ENCODE assay signal across 8 mouse cellular contexts in the genomic region with DNA sequence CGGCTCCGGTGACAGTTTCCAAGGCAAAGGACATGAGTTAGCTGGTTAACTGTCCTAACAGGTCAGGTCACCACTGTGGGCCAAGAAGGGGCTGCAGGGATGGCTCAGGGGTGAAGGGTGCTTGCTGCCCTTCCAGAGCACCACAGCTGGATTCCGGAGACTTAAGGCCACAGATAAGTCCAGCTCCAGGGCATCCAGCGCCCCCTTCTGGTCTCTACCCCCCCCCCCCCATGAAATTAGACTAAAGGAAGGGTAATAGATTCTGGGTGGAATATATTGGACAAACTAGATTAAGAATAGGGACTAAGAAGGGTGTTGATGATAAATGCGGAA. TPM values are rescaled to one million over a fixed set of nuclear protein-coding genes. Genes with fewer than 3 reads are reported as not detected.
DNase-seq lines count a peak whose midpoint lies in the region; ATAC-seq and TF ChIP-seq lines count a peak whose summit lies in the region.

No protein-coding gene starts in this region.

- DNase-seq in kidney, adult 18-20 months = no peak
- DNase-seq in gastrocnemius, adult 18-20 months (ENCODE audit: low spot score) = no peak
- DNase-seq in cerebellum, adult 11-12 months = no peak
- DNase-seq in layer of hippocampus, postnatal 25 days (ENCODE audit: extremely low spot score in 1 of 2, low spot score in 1 of 2) = no peak

- WGBS in kidney, embryonic 15.5 days = 29% methylated on average over 5 of the region's 5 CpGs
- 25% methylated on average over 5 of the region's 5 CpGs for WGBS in hindbrain, embryonic 16.5 days
- WGBS in midbrain, embryonic 15.5 days = 28% methylated on average over 5 of the region's 5 CpGs

- H3K36me3 ChIP-seq in kidney, embryonic 15.5 days = no peaks in the 10 kb centered on the region
- H3K36me3 ChIP-seq in hindbrain, embryonic 16.5 days (ENCODE audit: control insufficient read depth, insufficient read depth, low read length) = no peaks in the 10 kb centered on the region
- H3K36me3 ChIP-seq in midbrain, embryonic 15.5 days (replicated peaks) = no peaks in the 10 kb centered on the region

- H3K4me3 ChIP-seq in kidney, embryonic 15.5 days (replicated peaks) = peak overlapping the region; percentile 96
- H3K4me3 ChIP-seq in cortical plate, adult 2 months (ENCODE audit: insufficient read depth, low read length) = peak overlapping the region; percentile 27
- peak overlapping the region; percentile 84 for H3K4me3 ChIP-seq in hindbrain, embryonic 16.5 days (ENCODE audit: low read length)
- H3K4me3 ChIP-seq in midbrain, embryonic 15.5 days = peak overlapping the region; percentile 85

- H3K9me3 ChIP-seq in kidney, embryonic 15.5 days (replicated peaks) = no peaks in the 10 kb centered on the region
- no peaks in the 10 kb centered on the region for H3K9me3 ChIP-seq in hindbrain, embryonic 16.5 days (ENCODE audit: control insufficient read depth, low read length)
- no peaks in the 10 kb centered on the region for H3K9me3 ChIP-seq in midbrain, embryonic 15.5 days

- no peaks in the 10 kb centered on the region for H3K27me3 ChIP-seq in kidney, embryonic 15.5 days
- no peaks in the 10 kb centered on the region for H3K27me3 ChIP-seq in hindbrain, embryonic 16.5 days (replicated peaks; ENCODE audit: control insufficient read depth, insufficient read depth, low read length)
- no peaks in the 10 kb centered on the region for H3K27me3 ChIP-seq in midbrain, embryonic 15.5 days (replicated peaks)

- H3K4me1 ChIP-seq in kidney, embryonic 15.5 days = peaks cover 14% of the 10 kb centered on the region
- H3K4me1 ChIP-seq in cortical plate, adult 2 months (ENCODE audit: control insufficient read depth, insufficient read depth, low read length) = no peaks in the 10 kb centered on the region; the same call in 1 of the 2 replicates
- H3K4me1 ChIP-seq in hindbrain, embryonic 16.5 days (ENCODE audit: control insufficient read depth, insufficient read depth, low read depth, low read length) = peaks cover 7% of the 10 kb centered on the region
- H3K4me1 ChIP-seq in midbrain, embryonic 15.5 days = peaks cover 12% of the 10 kb centered on the region

- no peak overlapping the region for H3K9ac ChIP-seq in kidney, embryonic 15.5 days
- peak overlapping the region; percentile 7; the same call in 1 of the 2 replicates for H3K9ac ChIP-seq in hindbrain, embryonic 16.5 days (ENCODE audit: low read depth, low read length)
- H3K9ac ChIP-seq in midbrain, embryonic 15.5 days = peak overlapping the region; percentile 93; the same call in 1 of the 2 replicates

- ATAC-seq in kidney, embryonic 15.5 days (replicated peaks; ENCODE audit: low FRiP score) = peak; percentile 71
- no peak for ATAC-seq in hindbrain, embryonic 16.5 days
- no peak for ATAC-seq in midbrain, embryonic 15.5 days (replicated peaks)

- TF ChIP-seq CTCF in cortical plate, adult 2 months (IDR thresholded peaks at IDR 0.05; ENCODE audit: extremely low read depth, insufficient read depth, low read length) = no peak

- H3K4me2 ChIP-seq in kidney, embryonic 15.5 days = peak overlapping the region; percentile 72
- H3K4me2 ChIP-seq in hindbrain, embryonic 16.5 days (ENCODE audit: low read length) = peak overlapping the region; percentile 81
- H3K4me2 ChIP-seq in midbrain, embryonic 15.5 days = peak overlapping the region; percentile 88

- TF ChIP-seq POLR2A in cortical plate, adult 2 months (IDR thresholded peaks at IDR 0.05; ENCODE audit: extremely low read depth, insufficient read depth, low read length) = no peak

- peak overlapping the region; percentile 88 for H3K27ac ChIP-seq in kidney, embryonic 15.5 days
- H3K27ac ChIP-seq in cortical plate, adult 2 months (ENCODE audit: insufficient read depth, low read length) = no peak overlapping the region
- peak overlapping the region; percentile 46; the same call in 1 of the 2 replicates for H3K27ac ChIP-seq in hindbrain, embryonic 16.5 days (ENCODE audit: low read depth, low read length)
- peak overlapping the region; percentile 90 for H3K27ac ChIP-seq in midbrain, embryonic 15.5 days

RNA-seq across cellular contexts. Expression of a gene that starts 0.3 kb away (rescaled TPM):
- 82.2 and 86.3 TPM in 2 replicates for polyA plus RNA-seq in kidney, embryonic 15.5 days (2015; fragmentation: Nextera tagmentation; extraction: Ambion mirVana)
- polyA plus RNA-seq in cortical plate, adult 2 months (2012; rRNA removed) = 20.1 and 20.3 TPM in 2 replicates
- 70.4 and 78.7 TPM in 2 replicates for polyA plus RNA-seq in hindbrain, embryonic 16.5 days (2015; fragmentation: Nextera tagmentation; extraction: Ambion mirVana)
- 69.3 and 70.7 TPM in 2 replicates for polyA plus RNA-seq in midbrain, embryonic 15.5 days (2015; fragmentation: Nextera tagmentation; extraction: Ambion mirVana)
- total RNA-seq in gastrocnemius, adult 18-20 months (2021) = 10 to 100 TPM; 37.1 to 43.6 TPM
- 10 to 100 TPM; 19.1 to 20.4 TPM for total RNA-seq in layer of hippocampus, postnatal 25 days (2021)

Comparison
In these comparisons a context has a peak if more than half of its experiments do, and no peak if none do; other contexts are left out.
1. H3K4me3 ChIP-seq: peak in every context shown above with its lines; median percentile 96 in kidney, embryonic 15.5 days; 85 in midbrain, embryonic 15.5 days; 84 in hindbrain, embryonic 16.5 days; 27 in cortical plate, adult 2 months.